Mouse (Mus musculus): ENCODE measurements around the gene 1600002K03Rik. TPM values are rescaled to one million over a fixed set of nuclear protein-coding genes. Genes with fewer than 3 reads are reported as not detected.

Gene 1600002K03Rik
- polyA plus RNA-seq, 1 experiment from 2014 or later, result 12.2 TPM

DNA sequence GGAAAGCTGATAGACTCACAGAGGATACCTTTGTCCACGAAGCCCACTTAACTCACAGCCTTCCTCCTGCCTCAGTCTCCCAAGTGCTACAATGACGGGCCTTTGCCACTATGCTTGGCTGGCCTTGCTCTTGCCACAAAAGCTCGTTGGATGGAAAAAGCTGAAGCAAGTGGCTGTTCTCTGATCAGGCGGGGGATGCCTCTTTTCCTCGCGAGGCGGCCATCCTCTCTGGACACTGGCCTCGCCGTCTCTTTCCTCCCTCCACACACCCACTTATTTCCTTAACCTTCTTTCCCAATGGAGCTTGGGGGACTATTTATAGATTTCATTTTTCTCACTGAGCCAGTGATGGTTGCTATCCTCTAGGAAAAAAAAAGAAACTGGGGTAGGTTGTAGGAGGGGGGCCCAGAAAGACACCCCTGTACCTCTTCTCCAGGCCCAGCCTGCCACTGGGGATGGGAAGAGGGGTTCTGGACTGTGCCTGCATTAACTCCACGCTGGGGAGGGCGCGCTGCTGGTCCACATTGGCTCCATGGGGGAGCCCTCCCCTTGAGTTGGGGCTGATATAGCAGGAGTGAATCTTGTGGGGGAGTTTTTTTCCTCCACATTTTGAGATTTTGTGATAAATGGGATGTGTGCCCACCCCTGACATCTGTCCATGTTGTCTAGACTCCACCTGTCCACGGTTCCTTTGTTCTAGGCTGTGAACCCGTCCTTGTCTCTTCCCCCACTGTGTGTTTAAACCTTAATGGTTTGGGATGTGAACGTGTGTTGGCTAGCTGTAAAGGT lies 15.4 kb upstream of the 1600002K03Rik start:
- 46% methylated on average over 15 of the region's 15 CpGs for WGBS
- Histone ChIP-seq H3K9me3 (ENCODE audit: control insufficient read depth, low read length) (no peaks in the 10 kb centered on the region), H3K36me3 (ENCODE audit: control insufficient read depth, insufficient read depth, low read length) (peaks cover 43% of the 10 kb centered on the region), H3K27ac (ENCODE audit: low read length) (peak overlapping the region; percentile 73), H3K9ac (ENCODE audit: low read length) (peak overlapping the region; percentile 29; the same call in 1 of the 2 replicates), H3K27me3 (ENCODE audit: control insufficient read depth, insufficient read depth, low read depth, low read length) (no peaks in the 10 kb centered on the region), H3K4me1 (replicated peaks; ENCODE audit: control insufficient read depth, insufficient read depth, low read length) (peaks cover 94% of the 10 kb centered on the region), H3K4me2 (ENCODE audit: low read depth, low read length) (no peak overlapping the region), H3K4me3 (ENCODE audit: low read length) (no peak overlapping the region)
- ATAC-seq (ENCODE audit: low read depth), result no peak

DNA sequence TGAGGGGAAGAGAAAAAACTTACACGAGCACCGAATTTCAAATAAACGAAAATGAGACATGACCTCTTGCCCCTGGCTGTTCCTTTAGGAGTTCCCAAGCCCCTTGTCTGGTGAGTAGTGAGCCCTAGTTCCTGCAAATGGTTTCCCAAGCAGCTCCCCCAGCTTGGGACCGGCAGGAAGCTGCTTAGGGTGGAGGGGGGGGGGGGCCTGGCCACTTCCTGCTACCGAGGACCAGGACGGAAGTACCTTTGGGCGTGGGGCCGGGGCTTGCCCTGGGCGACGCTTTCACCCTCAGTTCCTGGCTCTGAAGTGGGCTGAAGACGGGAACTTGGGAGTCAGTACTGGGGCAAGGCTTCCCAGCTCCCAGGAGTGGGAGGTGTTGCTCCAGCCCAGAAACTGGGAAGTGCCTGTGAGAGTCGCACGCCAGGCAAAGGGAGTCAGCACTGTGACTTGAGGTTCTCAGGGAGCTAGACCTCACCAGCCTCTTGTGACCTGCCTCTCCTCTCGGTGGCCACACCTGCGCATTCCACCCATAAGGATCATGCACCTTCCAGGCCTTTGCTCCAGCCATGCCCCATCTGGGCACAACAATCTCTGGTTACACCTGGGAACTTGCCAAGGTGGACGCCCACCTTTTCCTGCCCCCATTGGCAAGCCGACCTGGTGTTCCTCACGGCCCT lies 14.3 kb upstream of the 1600002K03Rik start:
- peak; percentile 5 for ATAC-seq (ENCODE audit: low read depth)
- Histone ChIP-seq H3K27me3 (ENCODE audit: control insufficient read depth, insufficient read depth, low read depth, low read length) (no peaks in the 10 kb centered on the region), H3K9ac (ENCODE audit: low read length) (peak overlapping the region; percentile 49), H3K36me3 (ENCODE audit: control insufficient read depth, insufficient read depth, low read length) (peaks cover 40% of the 10 kb centered on the region), H3K4me1 (replicated peaks; ENCODE audit: control insufficient read depth, insufficient read depth, low read length) (peaks cover 92% of the 10 kb centered on the region), H3K4me3 (ENCODE audit: low read length) (no peak overlapping the region), H3K27ac (ENCODE audit: low read length) (peak overlapping the region; percentile 95), H3K4me2 (ENCODE audit: low read depth, low read length) (peak overlapping the region; percentile 76), H3K9me3 (ENCODE audit: control insufficient read depth, low read length) (no peaks in the 10 kb centered on the region)
- 5% methylated on average over 18 of the region's 18 CpGs for WGBS

DNA sequence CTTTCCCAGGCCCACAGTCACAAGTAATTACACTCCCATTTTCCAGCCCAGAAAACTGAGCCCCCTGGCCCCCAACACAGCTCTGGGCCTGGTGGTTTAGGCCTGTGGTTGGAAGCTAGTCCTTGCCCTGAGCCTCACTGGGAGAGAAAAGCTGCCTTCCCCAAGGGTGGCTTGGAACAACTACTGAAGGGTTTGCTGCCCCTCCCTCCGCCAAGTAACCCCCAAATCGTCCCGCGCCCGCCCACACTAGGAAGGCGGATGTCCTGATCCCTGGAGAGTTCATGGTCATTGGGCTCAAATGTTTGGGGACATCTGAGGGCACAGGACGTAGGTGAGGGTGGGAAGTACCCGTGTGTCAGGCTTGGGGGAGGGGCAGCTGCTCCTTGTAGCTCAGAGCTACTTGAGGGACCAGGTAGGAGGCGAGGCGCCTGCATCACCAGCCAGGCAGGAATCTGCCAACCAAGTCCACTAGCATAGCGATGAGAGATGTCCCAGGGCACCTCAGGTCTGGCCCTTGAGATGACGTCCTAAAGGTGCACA lies 13.7 kb upstream of the 1600002K03Rik start:
- Histone ChIP-seq H3K9ac (ENCODE audit: low read length) (peak overlapping the region; percentile 60), H3K27ac (ENCODE audit: low read length) (peak overlapping the region; percentile 95), H3K4me1 (replicated peaks; ENCODE audit: control insufficient read depth, insufficient read depth, low read length) (peaks cover 90% of the 10 kb centered on the region), H3K36me3 (ENCODE audit: control insufficient read depth, insufficient read depth, low read length) (peaks cover 33% of the 10 kb centered on the region), H3K4me3 (ENCODE audit: low read length) (peak overlapping the region; percentile 50), H3K4me2 (ENCODE audit: low read depth, low read length) (peak overlapping the region; percentile 76), H3K9me3 (ENCODE audit: control insufficient read depth, low read length) (no peaks in the 10 kb centered on the region), H3K27me3 (ENCODE audit: control insufficient read depth, insufficient read depth, low read depth, low read length) (no peaks in the 10 kb centered on the region)
- WGBS, result 6% methylated on average over 12 of the region's 12 CpGs
- ATAC-seq (ENCODE audit: low read depth), result peak; percentile 1; the same call in 1 of the 2 replicates

DNA sequence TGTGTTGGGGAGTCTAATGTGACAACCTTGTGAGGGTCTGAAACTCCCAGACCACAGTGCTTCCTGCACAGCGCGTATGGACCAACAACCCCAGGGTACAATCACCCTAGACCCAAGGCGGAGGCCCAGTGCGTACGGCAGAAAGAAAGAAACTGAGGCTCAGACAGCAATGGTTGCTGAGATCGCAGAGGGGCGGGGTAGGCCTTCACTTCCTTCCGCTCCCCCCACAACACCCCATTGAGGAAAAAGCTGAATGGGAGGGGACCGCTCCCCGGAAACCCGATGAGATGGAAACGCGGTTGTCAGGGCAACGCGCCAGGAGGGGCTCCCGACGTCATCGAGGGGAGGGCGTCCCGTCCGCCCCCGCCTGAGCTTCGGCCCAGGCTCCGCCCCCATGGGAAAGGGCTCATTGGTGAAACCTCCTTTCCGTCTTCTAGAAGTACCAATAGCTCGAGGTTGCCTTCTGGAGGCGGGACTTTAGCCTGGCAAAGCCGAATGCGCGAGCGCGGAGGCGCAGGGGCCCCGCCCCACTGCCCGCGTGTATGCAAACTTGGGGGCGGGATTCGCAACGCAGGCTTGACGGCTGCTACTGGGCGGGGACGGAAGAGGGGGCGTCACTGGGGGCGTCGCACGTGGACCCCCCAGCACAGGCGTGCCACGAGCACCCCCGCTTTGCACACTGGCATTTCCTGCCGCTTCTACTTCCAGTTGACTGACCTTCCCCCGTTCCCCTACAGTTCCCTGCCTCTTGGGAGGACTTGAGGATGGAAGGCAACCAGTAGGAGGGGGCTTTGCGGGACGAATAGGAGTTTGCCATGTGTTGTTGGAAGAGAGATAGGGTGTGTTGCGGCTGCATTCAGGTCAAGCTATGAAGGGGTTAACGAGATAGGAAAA lies 12.9 kb upstream of the 1600002K03Rik start:
- Histone ChIP-seq H3K27ac (ENCODE audit: low read length) (peak overlapping the region; percentile 99), H3K4me2 (ENCODE audit: low read depth, low read length) (peak overlapping the region; percentile 76), H3K9me3 (ENCODE audit: control insufficient read depth, low read length) (no peaks in the 10 kb centered on the region), H3K9ac (ENCODE audit: low read length) (peak overlapping the region; percentile 60), H3K27me3 (ENCODE audit: control insufficient read depth, insufficient read depth, low read depth, low read length) (no peaks in the 10 kb centered on the region), H3K4me1 (replicated peaks; ENCODE audit: control insufficient read depth, insufficient read depth, low read length) (peaks cover 91% of the 10 kb centered on the region), H3K36me3 (ENCODE audit: control insufficient read depth, insufficient read depth, low read length) (peaks cover 26% of the 10 kb centered on the region), H3K4me3 (ENCODE audit: low read length) (peak overlapping the region; percentile 50)
- ATAC-seq (ENCODE audit: low read depth), result peak; percentile 82
- under 1% methylated on average over 55 of the region's 55 CpGs for WGBS

GRCm38 (mm10) chr10:80160455-80161371 lies 12.0 kb upstream of the 1600002K03Rik start:
- peak overlapping the region; percentile 99 for H3K27ac ChIP-seq (ENCODE audit: low read length)
- H3K9ac ChIP-seq (ENCODE audit: low read length), result peak overlapping the region; percentile 70
- H3K4me2 ChIP-seq (ENCODE audit: low read depth, low read length), result peak overlapping the region; percentile 76
- H3K36me3 ChIP-seq (ENCODE audit: control insufficient read depth, insufficient read depth, low read length), result peaks cover 17% of the 10 kb centered on the region
- WGBS, result under 1% methylated on average over 32 of the region's 33 CpGs
- H3K27me3 ChIP-seq (ENCODE audit: control insufficient read depth, insufficient read depth, low read depth, low read length), result no peaks in the 10 kb centered on the region
- no peaks in the 10 kb centered on the region for H3K9me3 ChIP-seq (ENCODE audit: control insufficient read depth, low read length)
- peak; percentile 7 for ATAC-seq (ENCODE audit: low read depth)
- H3K4me1 ChIP-seq (replicated peaks; ENCODE audit: control insufficient read depth, insufficient read depth, low read length), result peaks cover 88% of the 10 kb centered on the region
- H3K4me3 ChIP-seq (ENCODE audit: low read length), result peak overlapping the region; percentile 50

GRCm38 (mm10) chr10:80161522-80162242 lies 11.1 kb upstream of the 1600002K03Rik start:
- Histone ChIP-seq H3K27ac (ENCODE audit: low read length) (peak overlapping the region; percentile 99), H3K4me1 (replicated peaks; ENCODE audit: control insufficient read depth, insufficient read depth, low read length) (peaks cover 84% of the 10 kb centered on the region), H3K4me2 (ENCODE audit: low read depth, low read length) (peak overlapping the region; percentile 76), H3K9ac (ENCODE audit: low read length) (peak overlapping the region; percentile 70), H3K36me3 (ENCODE audit: control insufficient read depth, insufficient read depth, low read length) (peaks cover 8% of the 10 kb centered on the region), H3K27me3 (ENCODE audit: control insufficient read depth, insufficient read depth, low read depth, low read length) (no peaks in the 10 kb centered on the region), H3K9me3 (ENCODE audit: control insufficient read depth, low read length) (no peaks in the 10 kb centered on the region), H3K4me3 (ENCODE audit: low read length) (peak overlapping the region; percentile 50)
- 7% methylated on average over 7 of the region's 7 CpGs for WGBS
- peak; percentile 34 for ATAC-seq (ENCODE audit: low read depth)

GRCm38 (mm10) chr10:80162243-80162608 lies 10.5 kb upstream of the 1600002K03Rik start:
- Histone ChIP-seq H3K4me2 (ENCODE audit: low read depth, low read length) (no peak overlapping the region), H3K36me3 (ENCODE audit: control insufficient read depth, insufficient read depth, low read length) (peaks cover 4% of the 10 kb centered on the region; the same call in 1 of the 2 replicates), H3K27ac (ENCODE audit: low read length) (peak overlapping the region; percentile 99), H3K27me3 (ENCODE audit: control insufficient read depth, insufficient read depth, low read depth, low read length) (no peaks in the 10 kb centered on the region), H3K4me3 (ENCODE audit: low read length) (no peak overlapping the region), H3K9me3 (ENCODE audit: control insufficient read depth, low read length) (no peaks in the 10 kb centered on the region), H3K4me1 (replicated peaks; ENCODE audit: control insufficient read depth, insufficient read depth, low read length) (peaks cover 83% of the 10 kb centered on the region), H3K9ac (ENCODE audit: low read length) (peak overlapping the region; percentile 5)
- no peak for ATAC-seq (ENCODE audit: low read depth)
- 64% methylated on average over 3 of the region's 3 CpGs for WGBS
